Mouse (Mus musculus) cerebellum, postnatal 25 days (tissue): ENCODE results near the gene Slc22a16.

ENCODE experiments used
- DNase-seq, 2 experiments: peaks; one replicate each; pipeline ENCODE4 v3.0.0; 2021; ENCODE audit warnings: mixed read lengths in 2 of 2

The Slc22a16 gene

GRCm38 (mm10) chr10:40617973-40618372 lies 47.8 kb downstream of the Slc22a16 start:
- DNase-seq = no peak

DNA sequence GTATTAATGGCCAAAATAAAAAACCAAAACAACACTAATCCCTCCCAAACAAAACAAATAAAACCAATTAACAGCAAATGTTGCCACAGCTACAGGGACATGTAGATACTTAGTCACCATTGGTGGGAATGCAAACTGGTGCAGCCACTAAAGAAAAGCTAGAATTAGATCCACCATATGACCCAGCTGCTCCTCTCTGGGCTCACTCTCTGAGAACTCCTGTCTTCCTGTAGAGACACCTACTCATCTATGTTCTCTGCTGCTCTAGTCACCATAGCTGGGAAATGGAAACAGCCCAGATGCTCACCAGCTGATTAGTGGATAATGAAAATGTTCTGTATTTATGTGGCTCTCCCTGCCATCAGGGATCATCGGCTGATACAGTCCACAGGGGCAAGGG lies 49.6 kb downstream of the Slc22a16 start:
- DNase-seq = no peak

DNA sequence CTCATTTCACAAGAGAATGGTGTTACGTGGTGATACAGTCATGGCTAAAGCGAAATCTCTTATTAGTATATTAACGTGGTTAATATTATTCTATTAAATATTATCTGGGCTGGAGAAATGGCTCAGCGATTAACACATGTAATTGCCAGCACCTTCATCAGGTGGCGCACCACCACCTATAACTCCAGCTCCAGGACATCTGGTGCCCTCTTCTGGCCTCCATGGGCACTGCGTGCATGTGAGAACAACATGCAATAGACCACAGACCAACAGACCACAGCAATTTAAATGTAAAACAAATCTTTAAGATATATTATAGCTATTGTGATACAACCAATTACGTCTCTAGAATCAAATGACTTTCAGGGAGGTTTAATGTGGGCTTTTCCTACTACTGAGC lies 59.0 kb downstream of the Slc22a16 start:
- peak; percentile 66 to 79 for DNase-seq

DNA sequence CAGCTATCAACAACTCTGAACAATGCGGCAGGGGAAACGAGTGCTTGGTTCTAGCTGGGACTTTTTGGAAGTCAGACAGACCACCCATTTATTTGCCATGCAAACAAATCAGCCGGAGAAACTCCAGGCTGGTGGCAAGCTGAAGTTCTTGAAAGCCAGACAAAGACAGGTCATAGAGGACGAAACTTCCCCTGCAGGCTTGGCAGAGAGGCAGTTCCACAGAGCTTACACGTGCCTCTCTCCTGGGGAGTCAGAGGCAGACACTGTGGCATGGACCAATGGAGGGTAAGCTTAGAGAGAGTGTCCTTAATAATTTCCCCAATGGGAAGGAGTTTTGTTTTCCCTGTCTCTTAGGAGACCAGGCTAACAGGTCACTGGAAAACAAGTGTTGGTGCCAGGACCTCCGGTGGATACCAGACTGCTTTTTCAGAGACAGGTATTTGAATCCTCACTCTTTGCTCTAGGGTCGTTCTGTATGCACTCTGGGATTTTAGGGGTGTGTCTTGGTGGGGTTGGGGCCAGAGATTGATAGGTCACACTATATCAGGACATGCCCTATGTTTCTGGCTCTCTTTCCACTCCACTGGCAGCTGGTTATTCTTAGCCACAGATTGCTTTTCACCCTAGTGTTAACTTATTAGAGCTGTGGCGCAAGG lies 59.6 kb downstream of the Slc22a16 start, which contains the start of gene Ddo:
Gene Ddo, plus strand, starts transcription at position 356 of the 656 bp plus-strand sequence.
- peak; percentile 63 to 68 for DNase-seq

DNA sequence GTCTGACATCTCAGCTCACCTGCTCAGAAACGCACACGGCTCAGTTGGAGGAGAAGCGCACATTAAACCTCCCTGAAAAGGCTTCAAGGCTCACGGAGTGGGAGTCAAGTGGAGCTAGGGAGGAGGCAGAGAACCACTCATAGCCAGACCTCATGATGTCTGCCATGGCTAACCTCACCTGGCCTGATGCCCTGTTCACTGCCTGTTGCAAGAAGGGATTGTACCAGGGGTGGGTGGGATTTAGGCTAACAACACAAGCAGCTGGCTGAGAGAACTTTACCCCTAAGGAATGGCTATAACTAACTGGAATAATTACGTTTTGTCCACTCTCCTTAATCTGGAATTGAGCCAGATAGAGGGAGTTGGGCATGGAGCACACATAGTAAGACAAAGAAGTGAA lies 60.3 kb downstream of the Slc22a16 start:
- DNase-seq = peak; percentile 45 to 65

DNA sequence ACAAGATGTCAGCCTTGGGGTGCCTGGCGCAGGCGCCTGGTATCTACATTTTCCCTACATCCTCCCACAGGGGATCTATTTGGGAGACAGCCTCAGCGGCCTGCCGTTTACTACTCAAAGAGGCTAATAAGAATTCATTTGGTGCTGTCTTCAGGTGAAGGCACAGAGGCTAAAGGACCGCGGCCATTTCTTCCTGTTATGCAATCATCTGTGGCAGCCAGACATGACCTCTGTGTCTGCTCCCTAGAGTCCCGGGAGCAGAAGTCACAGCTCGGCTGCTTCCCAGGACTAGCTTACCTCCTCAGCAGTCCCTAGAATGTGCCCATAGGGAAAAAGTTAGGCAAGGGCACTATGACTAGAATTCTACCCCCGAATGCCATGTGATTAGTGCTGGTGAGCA lies 60.8 kb downstream of the Slc22a16 start:
- DNase-seq = peak in 1 of 2 experiments; percentile 40

GRCm38 (mm10) chr10:40632087-40632486 lies 62.0 kb downstream of the Slc22a16 start:
- DNase-seq = no peak

- no peak for DNase-seq
These were observed 67.2 kb downstream of the Slc22a16 start for GRCm38 (mm10) chr10:40637331-40637730.

DNA sequence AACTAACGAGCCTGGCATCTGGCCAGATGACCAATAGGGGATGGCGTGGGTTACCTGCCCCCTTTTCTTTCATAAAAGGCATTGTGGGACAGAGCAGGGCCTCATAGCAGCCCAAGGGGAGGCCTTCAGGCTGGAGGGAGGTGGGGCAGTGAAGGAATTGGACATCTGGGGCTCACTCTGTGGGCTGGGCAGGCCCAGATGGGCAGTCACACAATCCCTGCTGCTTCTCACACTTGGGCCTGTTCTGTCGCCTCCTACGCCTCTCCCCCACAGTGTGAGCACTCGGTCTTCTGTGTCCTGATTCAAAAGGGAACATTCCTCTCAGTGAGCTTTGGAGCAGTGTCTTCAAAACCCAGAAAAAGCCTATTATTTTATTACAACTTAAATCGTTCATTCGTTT lies 68.1 kb downstream of the Slc22a16 start:
- DNase-seq = peak; percentile 77 to 78

DNA sequence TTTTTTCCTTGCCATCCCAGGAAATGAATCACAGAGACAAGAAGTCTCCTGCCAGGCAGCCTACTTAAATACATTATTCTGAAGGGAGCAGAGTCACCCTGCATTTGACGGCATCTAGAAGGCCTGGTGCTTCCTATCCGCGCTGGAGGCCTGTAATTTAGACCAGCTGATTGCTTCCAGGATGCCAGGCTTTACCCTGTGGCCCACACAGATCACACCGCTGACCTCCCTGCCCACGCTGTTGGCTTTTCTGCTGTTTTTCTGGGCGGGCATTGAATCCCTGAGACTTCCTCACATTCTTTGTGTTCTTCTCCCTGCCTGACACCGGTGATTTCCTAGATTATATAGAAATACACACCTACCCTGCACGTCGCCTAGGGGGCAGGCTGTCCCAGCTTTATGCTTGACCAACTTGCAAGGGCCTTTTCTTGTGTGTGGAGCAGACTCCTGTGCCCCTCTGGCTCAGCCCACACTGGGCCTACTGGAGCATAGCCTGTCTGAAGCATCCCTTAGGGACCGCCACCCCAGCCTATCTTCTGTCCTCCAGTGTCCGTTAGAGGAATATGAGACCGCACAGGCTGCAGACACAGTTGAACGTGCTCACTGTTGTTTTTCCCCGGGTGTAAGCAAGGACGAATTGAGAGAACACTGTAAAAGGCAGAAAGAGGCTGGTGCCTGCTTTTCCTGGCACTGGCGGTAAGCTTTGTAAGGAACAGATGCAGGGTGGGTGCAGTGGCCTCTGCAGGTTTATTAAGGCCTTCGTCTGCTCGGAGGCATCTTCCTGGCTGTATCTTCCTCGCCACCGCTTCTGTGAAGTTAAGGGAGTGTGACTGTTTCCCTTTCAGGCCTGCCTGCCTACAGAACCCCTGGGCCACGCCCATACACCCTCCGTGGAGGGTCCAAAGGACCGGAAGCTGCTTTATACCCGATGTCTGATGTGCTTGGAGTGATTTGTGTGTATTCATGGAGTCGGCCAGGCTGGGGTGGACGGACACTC lies 69.0 kb downstream of the Slc22a16 start:
- DNase-seq = peak; percentile 52 to 54

DNA sequence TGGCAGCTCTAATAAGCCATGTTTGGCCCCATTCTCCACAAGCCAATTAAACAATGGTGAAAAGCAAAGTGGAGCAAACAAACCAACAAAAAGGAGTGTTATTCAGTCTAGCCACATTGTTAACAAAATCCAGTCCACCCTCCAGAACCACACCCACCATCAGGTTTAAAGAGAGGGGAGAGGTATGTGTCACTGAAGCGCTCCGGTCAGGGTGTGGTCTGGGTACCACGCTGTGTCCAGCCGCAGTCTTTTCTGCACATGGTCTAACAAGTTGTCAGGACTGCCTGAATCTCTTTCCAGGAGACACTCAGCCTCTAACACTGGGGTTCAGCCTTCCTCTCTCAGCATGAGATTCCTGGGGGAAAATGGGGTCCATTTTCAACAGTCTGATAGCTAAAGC lies 70.3 kb downstream of the Slc22a16 start:
- DNase-seq = no peak

GRCm38 (mm10) chr10:40641901-40642300 lies 71.8 kb downstream of the Slc22a16 start:
- peak; percentile 67 to 75 for DNase-seq

DNA sequence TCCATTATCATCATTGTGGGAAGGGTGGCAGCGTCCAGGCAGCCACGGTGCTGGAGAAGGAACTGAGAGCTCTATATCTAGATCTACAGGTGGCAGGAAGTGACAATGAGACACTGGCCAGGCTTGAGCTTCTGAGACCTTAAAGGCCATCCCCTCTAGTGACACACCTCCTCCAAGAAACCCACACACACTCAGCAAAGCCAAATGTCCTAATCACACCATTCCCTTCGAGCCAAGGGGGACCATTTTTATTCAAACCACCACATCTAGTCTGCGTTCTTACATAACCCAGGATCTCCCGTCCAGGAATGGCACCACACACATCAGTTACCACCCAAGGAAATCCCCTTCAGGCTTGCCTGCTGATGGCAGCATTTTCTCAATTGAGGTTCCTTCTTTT lies 73.0 kb downstream of the Slc22a16 start:
- no peak for DNase-seq

GRCm38 (mm10) chr10:40644456-40644855 lies 74.3 kb downstream of the Slc22a16 start:
- DNase-seq = no peak

GRCm38 (mm10) chr10:40645346-40645745 lies 75.2 kb downstream of the Slc22a16 start:
- DNase-seq = no peak

DNA sequence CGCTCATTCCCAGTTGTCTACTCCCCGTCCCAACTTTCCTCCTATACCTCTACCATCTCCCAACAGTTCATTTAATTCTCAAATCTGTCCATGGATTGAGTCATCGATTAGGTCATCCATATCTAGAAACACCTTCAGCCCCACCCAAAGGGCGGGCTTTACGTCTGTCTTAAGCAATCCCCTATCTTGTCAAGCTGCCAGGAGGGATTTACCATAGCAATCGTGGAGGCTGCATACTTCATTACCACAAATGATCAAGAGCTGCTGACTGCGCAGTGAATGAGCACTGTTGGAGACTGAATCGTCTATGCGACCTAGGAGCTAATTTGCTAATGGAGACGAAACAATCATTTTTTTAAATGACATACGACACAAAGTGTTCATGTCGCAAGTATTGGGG lies 78.6 kb downstream of the Slc22a16 start:
- DNase-seq = no peak

DNA sequence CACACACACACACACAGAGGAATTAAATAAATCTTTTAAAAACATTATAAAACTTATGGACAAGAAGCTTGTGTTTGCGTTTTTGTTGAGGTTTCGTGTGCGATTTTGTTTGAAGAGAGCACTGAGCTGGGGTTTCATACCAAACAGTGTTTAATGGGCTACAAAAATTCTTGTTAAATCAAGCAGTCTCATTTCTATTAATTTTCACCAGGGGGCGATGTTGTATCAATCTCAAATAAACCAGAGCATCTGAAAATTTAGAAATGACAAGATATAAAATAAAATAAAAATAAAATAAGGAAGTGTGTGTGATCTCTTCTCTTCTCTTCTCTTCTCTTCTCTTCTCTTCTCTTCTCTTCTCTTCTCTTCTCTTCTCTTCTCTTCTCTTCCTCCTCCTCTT lies 79.5 kb downstream of the Slc22a16 start:
- no peak for DNase-seq

DNA sequence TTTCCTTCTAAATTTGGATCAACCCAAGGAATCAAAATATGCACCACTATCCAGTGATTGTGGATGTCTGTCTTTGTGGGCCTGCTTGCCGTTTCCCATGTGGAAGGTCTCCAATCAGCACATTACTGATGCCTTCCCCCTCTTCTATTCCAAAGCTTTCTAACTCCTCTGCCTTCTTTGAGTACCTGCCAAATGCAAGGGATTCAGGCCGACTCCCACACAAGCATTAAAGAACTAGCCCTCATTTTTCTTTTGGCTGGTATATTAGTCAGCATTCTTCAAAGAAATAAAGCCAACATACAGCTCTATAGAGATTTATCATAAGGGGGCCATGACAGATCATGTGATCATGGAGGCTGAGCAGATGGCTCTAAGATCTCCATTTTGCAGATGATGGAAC lies 81.5 kb downstream of the Slc22a16 start:
- no peak for DNase-seq
